Mouse (Mus musculus): ENCODE measurements around the gene Alox5. TPM values are rescaled to one million over a fixed set of nuclear protein-coding genes. Genes with fewer than 3 reads are reported as not detected.

Alox5 gene
- polyA plus RNA-seq, 1 experiment from 2014 or later = 1.1 TPM

- no peak overlapping the region for H3K9ac ChIP-seq (replicated peaks; ENCODE audit: low read depth, low read length)
- no peaks in the 10 kb centered on the region for H3K9me3 ChIP-seq (ENCODE audit: control insufficient read depth, low read depth, low read length)
- H3K4me1 ChIP-seq (ENCODE audit: control insufficient read depth, insufficient read depth, low read length) = no peaks in the 10 kb centered on the region
- H3K4me2 ChIP-seq (replicated peaks; ENCODE audit: low read depth, low read length) = no peak overlapping the region
- H3K27ac ChIP-seq (ENCODE audit: low read length) = no peak overlapping the region
- no peaks in the 10 kb centered on the region; the same call in 1 of the 2 replicates for H3K36me3 ChIP-seq (ENCODE audit: control insufficient read depth, insufficient read depth, low read length)
- WGBS = 85% methylated on average over 5 of the region's 5 CpGs
- no peak for ATAC-seq (ENCODE audit: insufficient number of reproducible peaks, insufficient read depth, low FRiP score, low read depth)
- H3K4me3 ChIP-seq (ENCODE audit: low read depth, low read length) = no peak overlapping the region
- H3K27me3 ChIP-seq (ENCODE audit: control insufficient read depth, insufficient read depth, low read length) = no peaks in the 10 kb centered on the region
Measured at GRCm38 (mm10) chr6:116405715-116406114, 55.3 kb downstream of the Alox5 start.

- Histone ChIP-seq H3K27ac (ENCODE audit: low read length) (no peak overlapping the region), H3K4me3 (ENCODE audit: low read depth, low read length) (no peak overlapping the region), H3K4me1 (ENCODE audit: control insufficient read depth, insufficient read depth, low read length) (no peaks in the 10 kb centered on the region), H3K27me3 (ENCODE audit: control insufficient read depth, insufficient read depth, low read length) (no peaks in the 10 kb centered on the region), H3K4me2 (replicated peaks; ENCODE audit: low read depth, low read length) (no peak overlapping the region), H3K9me3 (ENCODE audit: control insufficient read depth, low read depth, low read length) (no peaks in the 10 kb centered on the region), H3K9ac (replicated peaks; ENCODE audit: low read depth, low read length) (no peak overlapping the region), H3K36me3 (ENCODE audit: control insufficient read depth, insufficient read depth, low read length) (no peaks in the 10 kb centered on the region; the same call in 1 of the 2 replicates)
- WGBS = 91% methylated on average over 9 of the region's 9 CpGs
- ATAC-seq (ENCODE audit: insufficient number of reproducible peaks, insufficient read depth, low FRiP score, low read depth) = no peak
Measured at GRCm38 (mm10) chr6:116405243-116405642, 55.7 kb downstream of the Alox5 start.

GRCm38 (mm10) chr6:116402426-116402825, 58.6 kb downstream of the Alox5 start:
- Histone ChIP-seq H3K27ac (ENCODE audit: low read length) (no peak overlapping the region), H3K9me3 (ENCODE audit: control insufficient read depth, low read depth, low read length) (no peaks in the 10 kb centered on the region), H3K4me1 (ENCODE audit: control insufficient read depth, insufficient read depth, low read length) (peaks cover 4% of the 10 kb centered on the region; the same call in 1 of the 2 replicates), H3K9ac (replicated peaks; ENCODE audit: low read depth, low read length) (no peak overlapping the region), H3K4me3 (ENCODE audit: low read depth, low read length) (no peak overlapping the region), H3K4me2 (replicated peaks; ENCODE audit: low read depth, low read length) (no peak overlapping the region), H3K36me3 (ENCODE audit: control insufficient read depth, insufficient read depth, low read length) (no peaks in the 10 kb centered on the region; the same call in 1 of the 2 replicates), H3K27me3 (ENCODE audit: control insufficient read depth, insufficient read depth, low read length) (no peaks in the 10 kb centered on the region)
- WGBS = 97% methylated on average over 3 of the region's 3 CpGs
- no peak for ATAC-seq (ENCODE audit: insufficient number of reproducible peaks, insufficient read depth, low FRiP score, low read depth)

- H3K9me3 ChIP-seq (ENCODE audit: control insufficient read depth, low read depth, low read length) = no peaks in the 10 kb centered on the region
- no peaks in the 10 kb centered on the region; the same call in 1 of the 2 replicates for H3K36me3 ChIP-seq (ENCODE audit: control insufficient read depth, insufficient read depth, low read length)
- WGBS = 95% methylated on average over 12 of the region's 12 CpGs
- no peak overlapping the region for H3K4me3 ChIP-seq (ENCODE audit: low read depth, low read length)
- no peak overlapping the region for H3K27ac ChIP-seq (ENCODE audit: low read length)
- no peak overlapping the region for H3K4me2 ChIP-seq (replicated peaks; ENCODE audit: low read depth, low read length)
- ATAC-seq (ENCODE audit: insufficient number of reproducible peaks, insufficient read depth, low FRiP score, low read depth) = no peak
- no peaks in the 10 kb centered on the region for H3K27me3 ChIP-seq (ENCODE audit: control insufficient read depth, insufficient read depth, low read length)
- no peak overlapping the region for H3K9ac ChIP-seq (replicated peaks; ENCODE audit: low read depth, low read length)
- peaks cover 4% of the 10 kb centered on the region; the same call in 1 of the 2 replicates for H3K4me1 ChIP-seq (ENCODE audit: control insufficient read depth, insufficient read depth, low read length)
Measured at GRCm38 (mm10) chr6:116401746-116402423, 59.1 kb downstream of the Alox5 start.

- H3K27ac ChIP-seq (ENCODE audit: low read length) = no peak overlapping the region
- ATAC-seq (ENCODE audit: insufficient number of reproducible peaks, insufficient read depth, low FRiP score, low read depth) = no peak
- no peak overlapping the region for H3K9ac ChIP-seq (replicated peaks; ENCODE audit: low read depth, low read length)
- H3K4me3 ChIP-seq (ENCODE audit: low read depth, low read length) = no peak overlapping the region
- 74% methylated on average over 2 of the region's 2 CpGs for WGBS
- no peaks in the 10 kb centered on the region; the same call in 1 of the 2 replicates for H3K36me3 ChIP-seq (ENCODE audit: control insufficient read depth, insufficient read depth, low read length)
- no peaks in the 10 kb centered on the region for H3K27me3 ChIP-seq (ENCODE audit: control insufficient read depth, insufficient read depth, low read length)
- no peak overlapping the region for H3K4me2 ChIP-seq (replicated peaks; ENCODE audit: low read depth, low read length)
- H3K9me3 ChIP-seq (ENCODE audit: control insufficient read depth, low read depth, low read length) = no peaks in the 10 kb centered on the region
- H3K4me1 ChIP-seq (ENCODE audit: control insufficient read depth, insufficient read depth, low read length) = peaks cover 4% of the 10 kb centered on the region; the same call in 1 of the 2 replicates
Measured at GRCm38 (mm10) chr6:116398136-116398535, 62.8 kb downstream of the Alox5 start.

- H3K27me3 ChIP-seq (ENCODE audit: control insufficient read depth, insufficient read depth, low read length) = no peaks in the 10 kb centered on the region
- ATAC-seq (ENCODE audit: insufficient number of reproducible peaks, insufficient read depth, low FRiP score, low read depth) = no peak
- WGBS = 65% methylated on average over 6 of the region's 6 CpGs
- no peak overlapping the region for H3K27ac ChIP-seq (ENCODE audit: low read length)
- H3K4me3 ChIP-seq (ENCODE audit: low read depth, low read length) = no peak overlapping the region
- H3K9me3 ChIP-seq (ENCODE audit: control insufficient read depth, low read depth, low read length) = no peaks in the 10 kb centered on the region
- H3K36me3 ChIP-seq (ENCODE audit: control insufficient read depth, insufficient read depth, low read length) = no peaks in the 10 kb centered on the region; the same call in 1 of the 2 replicates
- H3K4me1 ChIP-seq (ENCODE audit: control insufficient read depth, insufficient read depth, low read length) = peaks cover 4% of the 10 kb centered on the region; the same call in 1 of the 2 replicates
- H3K9ac ChIP-seq (replicated peaks; ENCODE audit: low read depth, low read length) = no peak overlapping the region
- no peak overlapping the region for H3K4me2 ChIP-seq (replicated peaks; ENCODE audit: low read depth, low read length)
Measured at GRCm38 (mm10) chr6:116397621-116398020, 63.4 kb downstream of the Alox5 start.

- no peak for ATAC-seq (ENCODE audit: insufficient number of reproducible peaks, insufficient read depth, low FRiP score, low read depth)
- Histone ChIP-seq H3K27me3 (ENCODE audit: control insufficient read depth, insufficient read depth, low read length) (no peaks in the 10 kb centered on the region), H3K4me1 (ENCODE audit: control insufficient read depth, insufficient read depth, low read length) (peaks cover 4% of the 10 kb centered on the region; the same call in 1 of the 2 replicates), H3K27ac (ENCODE audit: low read length) (no peak overlapping the region), H3K36me3 (ENCODE audit: control insufficient read depth, insufficient read depth, low read length) (no peaks in the 10 kb centered on the region), H3K4me3 (ENCODE audit: low read depth, low read length) (no peak overlapping the region), H3K9ac (replicated peaks; ENCODE audit: low read depth, low read length) (no peak overlapping the region), H3K9me3 (ENCODE audit: control insufficient read depth, low read depth, low read length) (no peaks in the 10 kb centered on the region), H3K4me2 (replicated peaks; ENCODE audit: low read depth, low read length) (no peak overlapping the region)
- 67% methylated on average over 2 of the region's 2 CpGs for WGBS
Measured at GRCm38 (mm10) chr6:116394916-116395648, 65.9 kb downstream of the Alox5 start.

- Histone ChIP-seq H3K27me3 (ENCODE audit: control insufficient read depth, insufficient read depth, low read length) (no peaks in the 10 kb centered on the region), H3K4me2 (replicated peaks; ENCODE audit: low read depth, low read length) (no peak overlapping the region), H3K9me3 (ENCODE audit: control insufficient read depth, low read depth, low read length) (no peaks in the 10 kb centered on the region), H3K4me1 (ENCODE audit: control insufficient read depth, insufficient read depth, low read length) (peaks cover 5% of the 10 kb centered on the region), H3K36me3 (ENCODE audit: control insufficient read depth, insufficient read depth, low read length) (no peaks in the 10 kb centered on the region), H3K9ac (replicated peaks; ENCODE audit: low read depth, low read length) (no peak overlapping the region), H3K4me3 (ENCODE audit: low read depth, low read length) (no peak overlapping the region), H3K27ac (ENCODE audit: low read length) (no peak overlapping the region)
- no peak for ATAC-seq (ENCODE audit: insufficient number of reproducible peaks, insufficient read depth, low FRiP score, low read depth)
Measured at GRCm38 (mm10) chr6:116389481-116389880, 71.5 kb downstream of the Alox5 start.
